Mouse (Mus musculus) E14TG2a.4 (cell line): Measurements from ENCODE around the gene Abcc2.

Experiments used
- H3K27me3 ChIP-seq: 2 replicates; pipeline ENCODE4 v1.6.1; 2014; ENCODE audit warnings: low read length, control low read depth; ENCODE audit not compliant: insufficient read depth
- H3K36me3 ChIP-seq: 2 replicates; pipeline ENCODE4 v1.6.1; 2014; ENCODE audit warnings: low read length, control low read depth; ENCODE audit not compliant: insufficient read depth
- H3K4me1 ChIP-seq: replicated peaks from 2 replicates; pipeline ENCODE4 v1.6.1; 2014; ENCODE audit warnings: low read depth, low read length, control low read depth
- H3K4me3 ChIP-seq: replicated peaks from 2 replicates; pipeline ENCODE4 v1.5.1; 2014; ENCODE audit warnings: mild to moderate bottlenecking, low read length
- H3K9me3 ChIP-seq: 2 replicates; pipeline ENCODE4 v1.6.1; 2014; ENCODE audit warnings: low read length, control low read depth
- CTCF ChIP-seq: conservative IDR thresholded peaks from 2 replicates; pipeline ENCODE4 v1.5.1; 2014; ENCODE audit warnings: low read length
- NANOG ChIP-seq: IDR thresholded peaks from 2 replicates; pipeline ENCODE4 v1.6.1; 2014; ENCODE audit warnings: borderline replicate concordance, low read length, mixed read lengths
- POU5F1 ChIP-seq: IDR thresholded peaks from 2 replicates; pipeline ENCODE4 v1.6.1; 2014; ENCODE audit warnings: low read length, borderline replicate concordance

Gene Abcc2

GRCm38 (mm10) chr19:43754872-43755271 lies 27.1 kb upstream of the Abcc2 start:
- no peak for TF ChIP-seq CTCF
- TF ChIP-seq NANOG: no peak
- no peak for TF ChIP-seq POU5F1
- H3K4me1 ChIP-seq: peaks cover 15% of the 10 kb centered on the region
- no peak overlapping the region for H3K4me3 ChIP-seq
- H3K36me3 ChIP-seq: peaks cover 15% of the 10 kb centered on the region
- no peaks in the 10 kb centered on the region for H3K9me3 ChIP-seq
- H3K27me3 ChIP-seq: no peaks in the 10 kb centered on the region

DNA sequence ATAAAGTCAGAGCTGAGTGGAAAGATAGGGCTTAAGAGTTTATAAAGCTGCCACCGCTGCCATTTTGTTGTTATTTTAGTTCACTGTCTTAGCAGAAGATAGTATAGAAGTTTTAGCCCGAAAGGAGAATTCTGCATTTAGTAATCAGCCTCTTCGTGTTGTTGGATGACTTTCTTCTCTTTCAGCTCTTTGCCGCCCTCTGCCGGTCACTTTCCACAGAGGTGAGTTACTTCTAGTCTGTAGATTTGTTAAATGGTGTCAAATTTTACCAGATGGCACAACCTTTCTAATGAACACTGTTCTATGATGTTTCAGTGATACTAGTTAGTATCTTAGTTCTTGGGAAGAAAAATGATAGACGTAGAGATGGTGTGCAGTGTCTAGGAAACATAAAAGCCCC lies 21.5 kb upstream of the Abcc2 start:
- Histone ChIP-seq H3K9me3 (no peaks in the 10 kb centered on the region), H3K4me3 (no peak overlapping the region), H3K36me3 (no peaks in the 10 kb centered on the region), H3K27me3 (no peaks in the 10 kb centered on the region), H3K4me1 (no peaks in the 10 kb centered on the region)
- TF ChIP-seq POU5F1 (no peak), CTCF (peak; percentile 67)

DNA sequence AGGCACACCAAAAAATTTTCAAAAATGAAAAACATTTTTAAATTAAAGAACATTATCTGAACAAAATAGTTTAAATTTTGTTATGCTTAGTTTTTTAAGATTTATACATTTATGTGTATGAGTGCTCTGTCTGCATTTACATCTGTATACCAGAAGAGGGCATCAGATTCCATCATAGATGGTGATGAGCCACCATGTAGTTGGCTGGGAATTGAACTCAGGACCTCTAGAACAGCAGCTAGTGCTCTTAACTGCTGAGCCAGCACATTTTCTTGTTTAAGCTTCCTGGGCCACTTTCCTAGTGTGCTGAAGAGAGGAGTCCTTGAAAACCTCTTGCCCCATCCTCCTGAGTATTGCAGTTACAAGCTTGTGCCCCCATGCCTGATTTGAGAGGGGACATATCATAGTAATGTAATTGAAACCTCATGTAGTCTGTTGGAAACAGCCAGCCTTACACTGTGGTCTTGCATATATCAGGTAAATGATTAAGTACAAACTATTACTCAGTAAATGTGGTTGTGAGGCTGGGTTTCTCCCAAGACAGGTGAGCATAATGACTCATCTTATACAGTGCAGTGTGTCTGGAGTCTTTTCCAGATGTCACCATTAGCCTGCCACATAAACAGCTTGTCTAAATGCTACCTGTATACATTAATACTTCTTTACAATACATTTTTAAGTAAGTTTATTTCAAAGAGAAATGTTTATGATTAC lies 20.3 kb upstream of the Abcc2 start:
- no peaks in the 10 kb centered on the region for H3K4me1 ChIP-seq
- no peak overlapping the region for H3K4me3 ChIP-seq
- no peaks in the 10 kb centered on the region for H3K27me3 ChIP-seq
- H3K36me3 ChIP-seq: no peaks in the 10 kb centered on the region
- TF ChIP-seq POU5F1 (no peak), NANOG (no peak), CTCF (peak; percentile 55)
- H3K9me3 ChIP-seq: no peaks in the 10 kb centered on the region

GRCm38 (mm10) chr19:43762410-43762809 lies 19.6 kb upstream of the Abcc2 start:
- Histone ChIP-seq H3K36me3 (no peaks in the 10 kb centered on the region), H3K4me3 (no peak overlapping the region), H3K4me1 (no peaks in the 10 kb centered on the region), H3K9me3 (no peaks in the 10 kb centered on the region), H3K27me3 (no peaks in the 10 kb centered on the region)
- TF ChIP-seq NANOG (no peak), CTCF (no peak), POU5F1 (no peak)

DNA sequence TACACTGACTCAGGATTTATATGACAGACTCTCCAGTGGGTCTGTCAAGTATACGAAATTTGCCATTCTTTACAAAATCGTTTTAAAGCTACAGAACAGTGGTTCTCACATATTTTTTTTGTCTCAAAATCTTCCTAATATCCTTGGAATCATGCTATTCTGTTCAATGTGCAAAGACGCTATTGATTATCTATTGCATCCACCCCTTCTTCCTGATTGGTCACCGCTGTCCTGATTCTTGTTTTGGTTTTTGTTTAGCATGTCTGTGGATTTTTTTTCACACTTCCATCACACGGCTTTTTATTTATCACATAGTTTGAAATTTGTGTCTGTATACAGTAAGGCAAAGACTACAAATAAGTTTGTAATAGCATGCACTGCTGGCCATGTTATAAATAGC lies 15.5 kb upstream of the Abcc2 start:
- Histone ChIP-seq H3K9me3 (no peaks in the 10 kb centered on the region), H3K27me3 (no peaks in the 10 kb centered on the region), H3K4me1 (no peaks in the 10 kb centered on the region), H3K36me3 (no peaks in the 10 kb centered on the region), H3K4me3 (no peak overlapping the region)
- TF ChIP-seq NANOG: no peak
- TF ChIP-seq POU5F1: no peak

DNA sequence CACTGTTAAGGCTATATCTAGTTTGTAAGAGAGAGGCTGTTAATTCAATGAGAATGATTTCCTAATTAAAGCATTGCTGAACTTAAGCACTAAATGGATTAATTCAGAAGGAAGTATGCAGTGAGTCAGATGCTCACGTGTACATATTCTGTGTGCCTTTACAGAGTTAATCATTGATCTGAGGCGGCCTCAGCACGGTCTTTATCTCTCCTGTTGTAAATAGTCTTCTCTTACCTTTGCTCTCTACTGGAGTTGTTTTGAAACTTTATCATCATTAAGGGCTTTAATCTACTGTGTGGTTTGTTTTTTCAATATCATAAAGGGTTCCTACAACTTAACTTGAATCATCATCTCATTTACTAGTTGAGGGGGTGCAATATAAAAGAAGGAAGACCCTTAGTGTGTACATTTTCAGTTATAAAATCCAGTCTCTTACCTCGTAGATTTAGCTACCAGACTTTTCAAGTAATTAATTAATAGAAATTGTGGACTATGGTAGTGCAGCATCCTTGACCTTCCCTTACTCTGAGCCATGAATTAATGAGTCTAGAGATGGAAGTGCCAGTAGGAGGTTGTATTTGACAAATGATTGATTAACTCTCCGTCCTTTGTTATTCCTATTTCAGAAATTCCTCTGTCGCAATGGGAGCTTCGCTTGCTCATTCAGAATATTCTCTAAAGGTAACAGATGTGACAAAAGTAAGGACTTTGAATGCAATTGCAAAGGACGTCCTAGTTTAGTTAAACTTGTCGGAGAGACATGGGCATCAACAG lies 14.3 kb upstream of the Abcc2 start:
- TF ChIP-seq NANOG (peak; percentile 45; the same call in 1 of the 2 replicates), CTCF (no peak), POU5F1 (no peak)
- no peaks in the 10 kb centered on the region for H3K36me3 ChIP-seq
- no peaks in the 10 kb centered on the region for H3K27me3 ChIP-seq
- H3K4me1 ChIP-seq: no peaks in the 10 kb centered on the region
- no peaks in the 10 kb centered on the region for H3K9me3 ChIP-seq
- H3K4me3 ChIP-seq: no peak overlapping the region

DNA sequence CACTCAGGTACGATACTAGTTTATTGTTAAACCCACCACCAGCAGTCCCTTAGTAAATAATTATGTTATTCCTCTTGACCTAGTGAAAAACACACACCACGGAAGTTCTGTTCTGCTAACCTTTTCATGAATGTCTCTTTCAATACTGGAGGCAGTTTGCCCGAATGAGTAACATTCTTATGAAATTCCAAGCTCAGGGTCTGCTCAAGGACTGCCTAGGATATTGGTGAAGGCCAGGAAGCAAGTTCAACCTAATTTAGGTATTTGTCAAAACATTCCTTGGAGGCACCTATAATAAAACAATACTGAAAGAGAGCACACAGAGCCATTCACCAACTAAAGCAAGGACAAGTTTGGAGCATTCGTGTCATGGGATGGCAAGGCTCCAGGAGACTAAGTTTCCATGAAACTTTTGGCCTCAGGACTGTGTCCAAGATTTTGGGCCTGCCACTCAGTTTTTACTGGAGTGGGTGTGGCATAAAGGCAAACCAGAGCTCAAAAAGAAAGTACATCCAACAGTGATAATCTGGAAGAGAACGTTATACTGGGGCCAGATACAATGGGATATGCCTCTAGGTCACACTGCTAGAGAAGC lies 12.5 kb upstream of the Abcc2 start:
- Histone ChIP-seq H3K9me3 (no peaks in the 10 kb centered on the region), H3K36me3 (no peaks in the 10 kb centered on the region), H3K4me3 (no peak overlapping the region), H3K27me3 (no peaks in the 10 kb centered on the region), H3K4me1 (no peaks in the 10 kb centered on the region)
- TF ChIP-seq NANOG (no peak), POU5F1 (no peak), CTCF (no peak)

DNA sequence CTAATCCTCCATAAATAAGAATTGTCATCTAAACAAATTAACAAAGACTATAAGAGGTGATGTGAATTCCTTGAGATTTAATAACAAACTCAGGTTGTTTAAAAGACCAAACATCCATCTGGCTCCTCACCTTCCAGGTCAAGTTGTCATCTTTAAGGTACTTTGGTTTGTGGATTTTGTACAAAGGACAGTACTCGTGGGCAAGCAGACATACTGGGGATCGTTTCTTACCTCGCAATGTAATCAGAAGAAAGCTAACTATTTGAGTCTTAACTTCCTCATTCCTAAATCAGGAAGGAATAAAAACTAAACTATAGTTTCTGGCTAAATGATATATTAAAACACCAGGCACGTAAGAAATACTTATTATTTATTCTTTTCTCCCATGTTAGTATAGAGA lies 11.4 kb upstream of the Abcc2 start:
- no peaks in the 10 kb centered on the region for H3K27me3 ChIP-seq
- no peaks in the 10 kb centered on the region for H3K36me3 ChIP-seq
- TF ChIP-seq NANOG: no peak
- no peak for TF ChIP-seq CTCF
- TF ChIP-seq POU5F1: no peak
- no peak overlapping the region for H3K4me3 ChIP-seq
- H3K9me3 ChIP-seq: no peaks in the 10 kb centered on the region
- no peaks in the 10 kb centered on the region for H3K4me1 ChIP-seq
